Mouse (Mus musculus): Measurements from ENCODE around the gene Fgfr1op.
A peak's percentile ranks its signal among the peaks of the same experiment; 100 is the strongest.
"Not testable (repeated sequence)": the region's sequence is repeated elsewhere in the genome, so short reads cannot be mapped to it uniquely, and the experiment has no call there.

The Fgfr1op gene

GRCm38 (mm10) chr17:8164701-8165607 lies at the start of gene Fgfr1op:
Gene Fgfr1op, plus strand, starts transcription at chr17:8165501.
- not testable (repeated sequence) for DNase-seq (ENCODE audit: low read depth, low spot score)

DNA sequence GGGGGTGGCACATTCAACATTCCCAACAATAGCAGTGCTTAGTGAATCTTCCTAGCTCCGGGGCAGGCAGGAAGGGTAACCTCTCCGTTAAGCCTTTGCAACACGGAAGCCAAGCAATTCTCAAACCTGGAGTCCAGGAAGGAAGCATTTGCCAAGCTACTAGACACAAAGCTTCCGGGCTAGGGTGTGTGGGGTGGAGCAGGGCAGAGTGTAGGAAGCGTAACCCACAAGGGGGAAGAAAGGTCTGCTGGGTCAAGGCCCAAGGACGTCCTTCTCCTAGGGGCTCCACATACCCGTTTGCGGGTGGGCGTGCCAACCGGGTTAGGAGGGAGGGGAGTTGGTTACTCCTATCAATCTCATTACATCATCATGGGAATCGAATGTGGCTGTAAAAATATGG lies 48.9 kb upstream of the Fgfr1op start:
- DNase-seq (ENCODE audit: low read depth, low spot score): not testable (repeated sequence)

GRCm38 (mm10) chr17:8116928-8117327 lies 48.4 kb upstream of the Fgfr1op start:
- not testable (repeated sequence) for DNase-seq (ENCODE audit: low read depth, low spot score)

- not testable (repeated sequence) for DNase-seq (ENCODE audit: low read depth, low spot score)
These were observed 42.3 kb upstream of the Fgfr1op start for GRCm38 (mm10) chr17:8122974-8123373.

- not testable (repeated sequence) for DNase-seq (ENCODE audit: low read depth, low spot score)
These were observed 40.7 kb upstream of the Fgfr1op start for GRCm38 (mm10) chr17:8124586-8124985.

- DNase-seq (ENCODE audit: low read depth, low spot score): not testable (repeated sequence)
These were observed 36.8 kb upstream of the Fgfr1op start for GRCm38 (mm10) chr17:8128326-8128993.

- not testable (repeated sequence) for DNase-seq (ENCODE audit: low read depth, low spot score)
These were observed 35.7 kb upstream of the Fgfr1op start for GRCm38 (mm10) chr17:8129578-8129977.

- DNase-seq (ENCODE audit: low read depth, low spot score): not testable (repeated sequence)
These were observed 34.5 kb upstream of the Fgfr1op start for GRCm38 (mm10) chr17:8130849-8131248.

GRCm38 (mm10) chr17:8138116-8138515 lies 27.2 kb upstream of the Fgfr1op start:
- not testable (repeated sequence) for DNase-seq (ENCODE audit: low read depth, low spot score)

DNA sequence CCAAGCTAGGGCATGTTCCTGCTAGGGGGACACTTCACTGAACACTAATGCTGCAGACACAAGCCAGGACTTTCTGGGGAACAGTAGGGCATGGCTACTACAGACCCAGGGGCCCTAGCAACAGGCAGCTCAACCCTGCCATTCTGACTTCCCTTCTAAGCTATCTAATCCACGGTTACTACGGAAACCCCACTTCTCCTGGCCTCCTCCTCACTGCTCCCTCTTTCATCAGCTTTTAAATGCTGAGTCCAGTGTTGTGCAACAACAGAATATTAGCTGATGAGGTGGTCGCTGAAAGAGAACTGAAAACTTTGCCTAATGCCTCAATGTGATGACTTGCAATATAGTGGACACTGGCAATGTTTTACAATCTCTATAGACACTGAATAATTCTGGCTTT lies 25.1 kb upstream of the Fgfr1op start:
- not testable (repeated sequence) for DNase-seq (ENCODE audit: low read depth, low spot score)

DNA sequence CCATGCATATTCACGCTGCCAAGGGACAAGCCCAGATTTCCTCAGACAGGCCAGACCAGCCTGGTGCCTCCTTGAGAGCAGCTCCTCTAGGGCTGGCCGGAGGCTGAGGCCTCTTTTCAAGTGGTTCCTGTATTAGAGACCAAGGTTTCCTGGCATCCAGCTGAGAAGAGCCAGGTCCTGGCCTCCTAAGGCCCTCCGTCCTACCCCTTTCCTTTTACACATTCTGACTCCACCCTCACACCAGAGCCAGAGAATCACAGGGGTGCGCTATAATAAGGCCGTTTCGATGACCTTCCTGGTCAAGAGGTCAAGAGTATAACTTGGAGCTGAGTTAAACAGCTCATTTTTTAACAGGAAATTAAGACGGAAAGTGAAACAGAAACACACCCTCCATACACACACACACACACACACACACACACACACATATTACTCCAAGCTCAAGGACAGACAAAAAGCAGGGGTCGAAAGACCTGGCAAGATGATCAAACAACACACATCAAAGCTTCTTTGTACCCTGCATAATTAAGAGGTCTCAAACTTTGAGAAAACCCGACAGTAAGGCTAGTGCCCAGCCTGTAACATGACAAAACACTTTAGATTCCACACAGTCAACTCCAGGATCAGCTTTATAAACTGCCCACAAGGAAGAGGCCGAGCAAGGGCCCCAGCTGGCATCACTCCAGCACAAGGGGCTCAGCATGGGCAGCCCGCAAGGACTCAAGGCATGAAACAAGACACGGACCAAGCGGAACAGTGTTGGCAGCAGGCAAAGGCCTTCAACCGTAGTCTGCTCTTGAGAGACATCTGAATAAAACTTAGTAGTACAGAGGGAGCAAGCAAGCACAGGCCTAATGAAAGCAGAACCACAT lies 21.3 kb upstream of the Fgfr1op start:
- DNase-seq (ENCODE audit: low read depth, low spot score): not testable (repeated sequence)

DNA sequence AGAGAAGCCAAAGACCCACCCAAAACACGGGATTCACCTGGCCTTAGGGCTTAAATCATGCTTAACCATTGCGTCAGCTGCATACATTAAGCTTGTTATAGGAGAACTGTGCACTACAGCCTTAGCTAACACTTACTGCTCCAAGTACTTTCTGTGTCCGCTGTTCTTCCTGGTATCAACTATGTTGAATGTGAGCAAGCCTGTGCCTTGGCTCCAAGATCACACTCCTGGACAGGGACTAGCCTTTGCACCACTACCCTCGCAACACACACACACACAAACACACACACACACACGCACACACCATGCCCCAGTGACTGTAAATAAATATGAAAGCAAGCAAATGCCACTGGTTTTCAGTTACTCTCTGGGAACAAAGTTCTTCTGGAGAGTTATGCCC lies 18.4 kb upstream of the Fgfr1op start:
- not testable (repeated sequence) for DNase-seq (ENCODE audit: low read depth, low spot score)

- peak; percentile 22 for DNase-seq (ENCODE audit: low read depth, low spot score)
These were observed 17.6 kb upstream of the Fgfr1op start, which contains the start of the genes Gm49673 and Rnaset2a for GRCm38 (mm10) chr17:8147439-8148316. Gene Gm49673, minus strand, starts transcription at chr17:8147788. Gene Rnaset2a, minus strand, starts transcription at chr17:8148097.

- not testable (repeated sequence) for DNase-seq (ENCODE audit: low read depth, low spot score)
These were observed 10.3 kb upstream of the Fgfr1op start for GRCm38 (mm10) chr17:8155010-8155409.

DNA sequence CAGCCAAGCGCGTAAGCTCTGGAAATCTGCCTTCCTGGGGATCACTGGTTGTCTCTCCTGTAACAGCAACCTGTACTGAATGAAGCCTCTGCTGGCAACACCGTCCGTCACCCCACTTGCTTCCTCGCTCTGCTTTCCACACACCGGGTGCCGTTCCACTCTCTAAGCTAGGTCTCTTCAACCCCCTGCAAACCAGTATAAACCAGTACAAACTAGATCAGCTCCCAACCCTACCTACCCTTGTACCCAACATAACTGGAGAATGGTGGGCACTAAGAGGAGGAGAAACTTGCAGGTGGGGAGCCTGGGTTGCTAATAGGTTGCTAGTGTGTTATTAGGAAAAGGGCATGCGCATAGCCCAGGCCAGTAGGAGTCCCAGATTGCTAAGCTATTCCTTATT lies 9.3 kb upstream of the Fgfr1op start:
- not testable (repeated sequence) for DNase-seq (ENCODE audit: low read depth, low spot score)

DNA sequence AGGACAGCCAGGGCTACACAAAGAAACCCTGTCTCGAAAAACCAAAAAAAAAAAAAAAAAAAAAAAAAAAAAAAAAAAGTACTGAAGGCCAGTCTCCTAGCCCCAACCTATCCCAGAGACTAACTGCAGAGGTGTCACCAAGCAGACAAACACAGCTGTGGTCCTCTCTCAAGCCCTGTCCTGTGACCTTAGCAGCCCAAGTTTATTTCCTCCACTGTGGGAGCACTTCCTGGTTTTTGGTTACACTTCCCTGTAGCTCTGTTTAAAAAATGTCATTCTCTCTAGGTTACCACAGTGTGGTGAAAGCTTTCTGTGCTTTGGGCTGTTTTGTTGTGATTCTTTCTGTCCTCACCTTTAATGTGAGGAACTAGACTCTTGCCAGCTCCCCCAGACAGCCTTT lies 6.7 kb upstream of the Fgfr1op start:
- DNase-seq (ENCODE audit: low read depth, low spot score): not testable (repeated sequence)

GRCm38 (mm10) chr17:8160969-8161368 lies 4.3 kb upstream of the Fgfr1op start:
- DNase-seq (ENCODE audit: low read depth, low spot score): not testable (repeated sequence)

- peak; percentile 9 for DNase-seq (ENCODE audit: low read depth, low spot score)
These were observed 276 bp downstream of the Fgfr1op start for GRCm38 (mm10) chr17:8165608-8165945.

DNA sequence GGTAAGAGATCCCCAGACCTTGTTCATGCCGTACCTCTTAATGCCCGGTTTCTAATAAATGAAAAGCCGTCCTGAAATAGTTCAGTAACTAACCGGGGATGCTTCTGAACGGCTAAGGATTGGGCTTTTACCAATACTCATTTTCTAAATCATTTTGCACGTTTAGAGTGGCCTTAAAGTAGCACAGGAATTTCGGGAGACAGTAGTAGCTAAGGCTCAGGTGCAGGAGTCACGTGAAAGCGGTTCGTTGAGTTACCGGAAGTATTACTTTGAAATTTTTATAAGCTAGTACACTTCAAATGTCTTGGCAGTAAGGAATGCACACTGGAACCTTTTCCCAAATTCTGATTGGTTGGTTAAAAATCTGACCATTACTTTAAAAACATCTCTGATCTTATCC lies 676 bp downstream of the Fgfr1op start:
- DNase-seq (ENCODE audit: low read depth, low spot score): peak; percentile 12

DNA sequence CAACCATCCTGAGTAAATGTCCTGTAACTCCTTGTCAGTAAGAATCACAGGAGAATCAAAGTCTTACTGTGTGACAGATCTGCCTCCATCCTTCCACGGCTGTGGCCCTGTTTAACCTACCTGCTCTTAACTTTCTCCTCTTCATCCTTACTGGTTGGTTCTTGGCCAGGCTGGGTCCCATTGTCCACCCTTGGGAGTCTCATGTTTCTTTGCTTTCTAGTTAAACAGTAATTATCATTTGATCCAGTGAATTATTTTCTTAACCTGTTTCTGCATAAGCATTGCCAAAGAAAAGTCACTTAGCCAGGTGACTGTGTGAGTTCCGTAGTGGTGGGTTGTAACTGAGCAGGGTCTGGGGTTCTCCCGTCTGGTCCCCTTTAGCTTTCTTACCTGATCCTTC lies 1.2 kb downstream of the Fgfr1op start:
- not testable (repeated sequence) for DNase-seq (ENCODE audit: low read depth, low spot score)
